Mouse (Mus musculus) kidney, postnatal 0 days (tissue): ENCODE measurements around the gene Agps. TPM values are rescaled to one million over a fixed set of nuclear protein-coding genes. Genes with fewer than 3 reads are reported as not detected.

Experiments used
- ATAC-seq: fragments of 200-750 bp; cut with Nextera tagmentation; replicated peaks from 2 replicates; pipeline ENCODE4 v1.8.0; 2017; ENCODE audit warnings: low read depth, moderate number of reproducible peaks, moderate TSS enrichment, moderate library complexity; ENCODE audit not compliant: low FRiP score
- DNase-seq: peaks from one replicate; pipeline ENCODE4 v3.0.0-alpha.2; 2016; ENCODE audit warnings: low spot score
- H3K27ac ChIP-seq: fragments of 300-500 bp; sonication (generic); 2 replicates; pipeline ENCODE4 v1.5.1; 2014; ENCODE audit warnings: mild to moderate bottlenecking
- H3K27me3 ChIP-seq: fragments of 300-500 bp; sonication (generic); 2 replicates; pipeline ENCODE4 v1.6.1; 2014; ENCODE audit warnings: low read length, mixed read lengths; ENCODE audit not compliant: insufficient read depth
- H3K36me3 ChIP-seq: fragments of 300-500 bp; sonication (generic); 2 replicates; pipeline ENCODE4 v1.6.1; 2014; ENCODE audit warnings: low read length, mixed read lengths; ENCODE audit not compliant: insufficient read depth
- H3K4me1 ChIP-seq: fragments of 300-500 bp; sonication (generic); replicated peaks from 2 replicates; pipeline ENCODE4 v1.6.1; 2014; ENCODE audit warnings: antibody characterized with exemption, low read length, mixed read lengths; ENCODE audit not compliant: insufficient read depth
- H3K4me2 ChIP-seq: fragments of 300-500 bp; sonication (generic); 2 replicates; pipeline ENCODE4 v1.6.1; 2014; ENCODE audit warnings: mild to moderate bottlenecking, low read length, moderate library complexity, mixed read lengths
- H3K4me3 ChIP-seq: fragments of 300-500 bp; sonication (generic); replicated peaks from 2 replicates; pipeline ENCODE4 v1.5.1; 2014; ENCODE audit warnings: low read depth, low read length
- H3K9ac ChIP-seq: fragments of 300-500 bp; sonication (generic); 2 replicates; pipeline ENCODE4 v1.6.1; 2014; ENCODE audit warnings: low read depth, low read length
- H3K9me3 ChIP-seq: fragments of 300-500 bp; sonication (generic); replicated peaks from 2 replicates; pipeline ENCODE4 v1.6.1; 2016; ENCODE audit warnings: low read length, inconsistent platforms, mixed read lengths
- CTCF ChIP-seq: IDR thresholded peaks from 2 replicates; pipeline ENCODE4 v1.5.1; 2016; ENCODE audit warnings: antibody characterized with exemption, low read depth, mild to moderate bottlenecking, moderate library complexity
- WGBS: fragments of 180-500 bp; shearing (Covaris S2); extraction: QIAGEN DNeasy Blood & Tissue Kit; methylation state at CpG from one replicate; pipeline ENCODE4 v1.1.7; 2014; 5-methylcytosine and 5-hydroxymethylcytosine counted together
- polyA plus RNA-seq: library from polyadenylated mRNA; unstranded; fragments of >200 nt; fragmentation: Nextera tagmentation; extraction: Ambion mirVana; gene quantifications from 2 replicates; pipeline ENCODE4 v1.2.1, GENCODE M21; 2015

Gene Agps
- polyA plus RNA-seq: 22.7 and 25.6 TPM in 2 replicates

GRCm38 (mm10) chr2:75831881-75832633 is at the start of gene Agps:
Agps (plus strand) TSS chr2:75832177.
- peak within 1 kb of the TSS; percentile 73 for H3K4me2 ChIP-seq
- H3K4me1 ChIP-seq: peaks cover 15% of the 10 kb centered on the region; the same call in 1 of the 2 replicates
- ATAC-seq: peak; percentile 93
- peak within 1 kb of the TSS; percentile 92 for H3K4me3 ChIP-seq
- no peaks in the 10 kb centered on the region for H3K9me3 ChIP-seq
- H3K27ac ChIP-seq: peak within 1 kb of the TSS; percentile 88
- H3K9ac ChIP-seq: peak within 1 kb of the TSS; percentile 87
- WGBS: under 1% methylated on average over 84 of the region's 86 CpGs
- no peaks in the 10 kb centered on the region for H3K27me3 ChIP-seq
- peak; percentile 84 for DNase-seq
- H3K36me3 ChIP-seq: no peaks in the 10 kb centered on the region
- TF ChIP-seq CTCF: no peak

GRCm38 (mm10) chr2:75786075-75786474 is 45.9 kb upstream of the Agps start:
- 19% methylated on average over 6 of the region's 6 CpGs for WGBS
- Histone ChIP-seq H3K9ac (no peak overlapping the region), H3K27ac (no peak overlapping the region), H3K4me3 (no peak overlapping the region), H3K9me3 (no peaks in the 10 kb centered on the region), H3K27me3 (no peaks in the 10 kb centered on the region), H3K4me2 (no peak overlapping the region; the same call in 1 of the 2 replicates), H3K36me3 (no peaks in the 10 kb centered on the region), H3K4me1 (no peaks in the 10 kb centered on the region; the same call in 1 of the 2 replicates)
- TF ChIP-seq CTCF: peak; percentile 96
- ATAC-seq (no peak), DNase-seq (peak; percentile 90)

DNA sequence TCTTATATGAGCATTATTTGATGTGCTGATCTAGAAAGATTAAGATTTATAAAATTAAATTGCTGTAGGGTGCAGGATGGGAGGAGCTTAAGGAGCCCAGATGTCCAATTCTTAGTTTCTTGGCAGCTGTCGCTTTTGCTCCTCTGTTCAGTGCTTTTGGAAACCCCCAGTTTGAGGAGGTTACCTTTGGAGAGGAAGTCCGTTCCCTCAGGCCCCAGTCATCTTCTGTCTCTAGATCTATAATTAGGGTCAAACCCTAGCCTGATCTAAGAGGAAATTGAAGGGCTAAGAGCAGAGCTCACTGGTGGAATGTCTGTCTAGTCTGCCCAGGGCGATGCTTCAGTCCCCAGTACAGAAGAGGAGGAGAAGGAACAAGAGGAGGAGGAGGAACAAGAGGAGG is 43.5 kb upstream of the Agps start:
- no peak overlapping the region for H3K9ac ChIP-seq
- DNase-seq: no peak
- no peaks in the 10 kb centered on the region for H3K36me3 ChIP-seq
- H3K27me3 ChIP-seq: no peaks in the 10 kb centered on the region
- ATAC-seq: no peak
- no peak for TF ChIP-seq CTCF
- H3K27ac ChIP-seq: no peak overlapping the region
- no peak overlapping the region for H3K4me3 ChIP-seq
- H3K4me2 ChIP-seq: no peak overlapping the region
- WGBS: 70% methylated on average over 3 of the region's 3 CpGs
- no peaks in the 10 kb centered on the region; the same call in 1 of the 2 replicates for H3K4me1 ChIP-seq
- no peaks in the 10 kb centered on the region for H3K9me3 ChIP-seq

- 22% methylated on average over 14 of the region's 14 CpGs for WGBS
- no peaks in the 10 kb centered on the region for H3K27me3 ChIP-seq
- no peaks in the 10 kb centered on the region; the same call in 1 of the 2 replicates for H3K4me1 ChIP-seq
- ATAC-seq: no peak
- no peak for TF ChIP-seq CTCF
- DNase-seq: peak; percentile 59
- H3K27ac ChIP-seq: no peak overlapping the region
- H3K9ac ChIP-seq: 0 out of 2 replicates have a peak overlapping the region, but pooled peaks have one; percentile 8
- H3K4me3 ChIP-seq: no peak overlapping the region
- H3K36me3 ChIP-seq: no peaks in the 10 kb centered on the region
- H3K4me2 ChIP-seq: peak overlapping the region; percentile 15; the same call in 1 of the 2 replicates
- no peaks in the 10 kb centered on the region for H3K9me3 ChIP-seq
Observed at GRCm38 (mm10) chr2:75789959-75790523, 41.9 kb upstream of the Agps start.

DNA sequence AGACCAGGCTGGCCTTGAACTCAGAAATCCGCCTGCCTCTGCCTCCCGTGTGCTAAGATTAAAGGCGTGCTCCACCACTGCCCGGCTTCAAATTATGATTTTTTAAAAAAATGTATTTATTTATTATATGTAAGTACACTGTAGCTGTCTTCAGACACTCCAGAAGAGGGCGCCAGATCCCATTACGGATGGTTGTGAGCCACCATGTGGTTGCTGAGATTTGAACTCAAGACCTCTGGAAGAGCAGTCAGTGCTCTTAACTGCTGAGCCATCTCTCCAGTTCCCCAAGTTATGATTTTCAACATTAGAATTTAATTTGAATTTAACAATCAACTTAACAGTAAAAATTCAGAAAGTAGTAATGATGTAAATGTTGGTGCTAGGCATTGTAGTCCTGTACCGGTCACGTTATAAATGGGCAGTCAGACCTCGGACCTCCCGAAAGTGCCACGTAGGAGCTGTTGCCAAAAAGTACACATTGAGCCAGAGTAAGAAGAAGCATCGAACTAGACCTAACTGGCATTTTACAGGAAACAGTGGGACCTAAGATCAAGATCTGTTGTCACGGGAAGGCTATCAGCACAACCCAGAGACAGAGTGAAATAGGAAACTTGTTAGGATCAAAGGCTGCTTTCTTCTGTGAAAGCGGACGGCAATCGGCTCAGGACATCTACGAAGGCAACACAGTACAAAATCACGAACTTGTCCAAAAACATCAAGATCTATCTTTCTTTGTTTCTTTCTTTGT is 40.2 kb upstream of the Agps start:
- H3K27ac ChIP-seq: no peak overlapping the region
- no peaks in the 10 kb centered on the region for H3K36me3 ChIP-seq
- no peaks in the 10 kb centered on the region for H3K27me3 ChIP-seq
- no peak for DNase-seq
- no peaks in the 10 kb centered on the region for H3K9me3 ChIP-seq
- no peak for ATAC-seq
- H3K4me1 ChIP-seq: no peaks in the 10 kb centered on the region; the same call in 1 of the 2 replicates
- no peak overlapping the region for H3K9ac ChIP-seq
- 58% methylated on average over 18 of the region's 18 CpGs for WGBS
- peak; percentile 56 for TF ChIP-seq CTCF
- no peak overlapping the region for H3K4me3 ChIP-seq
- no peak overlapping the region for H3K4me2 ChIP-seq
